Mouse (Mus musculus) liver, embryonic 15.5 days (tissue): ENCODE data around the gene Brf1. TPM values are rescaled to one million over a fixed set of nuclear protein-coding genes. Genes with fewer than 3 reads are reported as not detected.

ENCODE experiments used
- ATAC-seq: fragments of 200-750 bp; cut with Nextera tagmentation; 2 replicates; pipeline ENCODE4 v1.8.0; 2017; ENCODE audit warnings: moderate number of reproducible peaks, mild to moderate bottlenecking, moderate library complexity; ENCODE audit not compliant: insufficient read depth
- H3K27ac ChIP-seq: fragments of 300-500 bp; sonication (generic); replicated peaks from 2 replicates; pipeline ENCODE4 v1.5.1; 2015; ENCODE audit warnings: mild to moderate bottlenecking, inconsistent platforms
- H3K27me3 ChIP-seq: fragments of 300-500 bp; sonication (generic); 2 replicates; pipeline ENCODE4 v1.6.1; 2015; ENCODE audit warnings: mild to moderate bottlenecking, inconsistent platforms
- H3K36me3 ChIP-seq: fragments of 300-500 bp; sonication (generic); replicated peaks from 2 replicates; pipeline ENCODE4 v1.6.1; 2015; ENCODE audit warnings: moderate library complexity, mild to moderate bottlenecking, inconsistent platforms
- H3K4me1 ChIP-seq: fragments of 300-500 bp; sonication (generic); replicated peaks from 2 replicates; pipeline ENCODE4 v1.6.1; 2015; ENCODE audit warnings: inconsistent platforms
- H3K4me2 ChIP-seq: fragments of 300-500 bp; sonication (generic); 2 replicates; pipeline ENCODE4 v1.6.1; 2015; ENCODE audit warnings: moderate library complexity, mild to moderate bottlenecking, inconsistent platforms
- H3K4me3 ChIP-seq: fragments of 300-500 bp; sonication (generic); replicated peaks from 2 replicates; pipeline ENCODE4 v1.5.1; 2015; ENCODE audit warnings: mild to moderate bottlenecking, inconsistent platforms
- H3K9ac ChIP-seq: fragments of 300-500 bp; sonication (generic); 2 replicates; pipeline ENCODE4 v1.6.1; 2015; ENCODE audit warnings: moderate library complexity, mild to moderate bottlenecking, inconsistent platforms
- H3K9me3 ChIP-seq: fragments of 300-500 bp; sonication (generic); replicated peaks from 2 replicates; pipeline ENCODE4 v1.6.1; 2016; ENCODE audit warnings: inconsistent platforms
- WGBS: fragments of 180-500 bp; shearing (Covaris S2); methylation state at CpG from one replicate; pipeline ENCODE4 v1.1.7; 2015; ENCODE audit warnings: mixed read lengths; ENCODE audit not compliant: insufficient replicate concordance; 5-methylcytosine and 5-hydroxymethylcytosine counted together
- polyA plus RNA-seq: library from polyadenylated mRNA; unstranded; fragments of >200 nt; fragmentation: Nextera tagmentation; extraction: Ambion mirVana; gene quantifications from 2 replicates; pipeline ENCODE4 v1.2.1, GENCODE M21; 2015

The Brf1 gene
- polyA plus RNA-seq, 1 experiment from 2014 or later = 26.3 TPM

DNA sequence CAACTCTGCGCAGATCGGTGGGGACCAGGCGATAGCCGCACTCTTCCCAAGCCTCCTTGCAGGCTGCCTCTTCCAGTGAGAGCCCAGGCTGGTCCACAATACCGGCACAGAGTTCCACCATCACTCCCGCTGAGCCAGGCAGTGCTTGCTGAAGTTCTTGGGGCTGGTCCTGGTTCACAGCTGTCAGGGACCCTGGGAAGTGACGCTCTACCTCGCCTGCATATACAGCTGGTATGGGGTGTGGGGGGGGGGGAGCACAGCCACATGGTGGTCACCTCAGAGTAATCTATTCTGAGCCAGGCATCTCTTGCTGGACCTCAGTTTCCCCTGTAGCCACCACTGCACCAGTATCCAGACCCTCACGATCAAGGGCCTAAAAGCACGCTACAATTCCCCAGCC is 62.1 kb downstream of the Brf1 start:
- Histone ChIP-seq H3K9ac (no peak overlapping the region), H3K27me3 (0 out of 2 replicates have a peak, but pooled peaks cover 6% of the 10 kb centered on the region), H3K27ac (no peak overlapping the region), H3K4me2 (no peak overlapping the region), H3K4me1 (peaks cover 20% of the 10 kb centered on the region), H3K36me3 (no peaks in the 10 kb centered on the region), H3K4me3 (no peak overlapping the region), H3K9me3 (no peaks in the 10 kb centered on the region)
- WGBS = 80% methylated on average over 10 of the region's 10 CpGs
- ATAC-seq = no peak

GRCm38 (mm10) chr12:112937906-112938305 is 62.6 kb downstream of the Brf1 start:
- ATAC-seq = no peak
- no peaks in the 10 kb centered on the region for H3K9me3 ChIP-seq
- H3K27me3 ChIP-seq = peaks cover 10% of the 10 kb centered on the region; the same call in 1 of the 2 replicates
- H3K4me3 ChIP-seq = no peak overlapping the region
- H3K27ac ChIP-seq = no peak overlapping the region
- H3K9ac ChIP-seq = no peak overlapping the region
- H3K4me1 ChIP-seq = peaks cover 20% of the 10 kb centered on the region
- 40% methylated on average over 9 of the region's 9 CpGs for WGBS
- no peak overlapping the region for H3K4me2 ChIP-seq
- no peaks in the 10 kb centered on the region for H3K36me3 ChIP-seq

- Histone ChIP-seq H3K36me3 (no peaks in the 10 kb centered on the region), H3K4me1 (peaks cover 16% of the 10 kb centered on the region), H3K27ac (no peak overlapping the region), H3K4me2 (no peak overlapping the region), H3K27me3 (peaks cover 58% of the 10 kb centered on the region), H3K9me3 (no peaks in the 10 kb centered on the region), H3K9ac (no peak overlapping the region), H3K4me3 (no peak overlapping the region)
- 34% methylated on average over 7 of the region's 7 CpGs for WGBS
- ATAC-seq = no peak
These were observed 67.9 kb downstream of the Brf1 start for GRCm38 (mm10) chr12:112932647-112933046.

GRCm38 (mm10) chr12:112929562-112930352 is 70.7 kb downstream of the Brf1 start, which contains the start of gene Jag2:
Gene Jag2, minus strand, starts transcription at chr12:112929776.
- 1% methylated on average over 77 of the region's 85 CpGs for WGBS
- peaks cover 86% of the 10 kb centered on the region for H3K27me3 ChIP-seq
- no peaks in the 10 kb centered on the region for H3K9me3 ChIP-seq
- H3K36me3 ChIP-seq = no peaks in the 10 kb centered on the region
- H3K4me1 ChIP-seq = peaks cover 16% of the 10 kb centered on the region
- peak; percentile 32 for ATAC-seq
- no peak within 1 kb of the TSS for H3K27ac ChIP-seq
- peak within 1 kb of the TSS; percentile 47 for H3K4me3 ChIP-seq
- H3K4me2 ChIP-seq = peak within 1 kb of the TSS; percentile 67
- no peak within 1 kb of the TSS for H3K9ac ChIP-seq

- no peak overlapping the region for H3K27ac ChIP-seq
- no peaks in the 10 kb centered on the region for H3K9me3 ChIP-seq
- peak overlapping the region; percentile 47 for H3K4me3 ChIP-seq
- H3K9ac ChIP-seq = no peak overlapping the region
- no peak for ATAC-seq
- WGBS = 3% methylated on average over 120 of the region's 124 CpGs
- peaks cover 16% of the 10 kb centered on the region for H3K4me1 ChIP-seq
- peaks cover 88% of the 10 kb centered on the region for H3K27me3 ChIP-seq
- H3K36me3 ChIP-seq = no peaks in the 10 kb centered on the region
- H3K4me2 ChIP-seq = peak overlapping the region; percentile 67
These were observed 71.9 kb downstream of the Brf1 start for GRCm38 (mm10) chr12:112928401-112929241.

- no peak overlapping the region for H3K4me3 ChIP-seq
- peaks cover 16% of the 10 kb centered on the region for H3K4me1 ChIP-seq
- H3K4me2 ChIP-seq = no peak overlapping the region
- H3K9me3 ChIP-seq = no peaks in the 10 kb centered on the region
- no peak for ATAC-seq
- H3K27me3 ChIP-seq = peaks cover 76% of the 10 kb centered on the region
- 76% methylated on average over 14 of the region's 14 CpGs for WGBS
- no peaks in the 10 kb centered on the region for H3K36me3 ChIP-seq
- no peak overlapping the region for H3K27ac ChIP-seq
- no peak overlapping the region for H3K9ac ChIP-seq
These were observed 73.2 kb downstream of the Brf1 start for GRCm38 (mm10) chr12:112927265-112927664.

DNA sequence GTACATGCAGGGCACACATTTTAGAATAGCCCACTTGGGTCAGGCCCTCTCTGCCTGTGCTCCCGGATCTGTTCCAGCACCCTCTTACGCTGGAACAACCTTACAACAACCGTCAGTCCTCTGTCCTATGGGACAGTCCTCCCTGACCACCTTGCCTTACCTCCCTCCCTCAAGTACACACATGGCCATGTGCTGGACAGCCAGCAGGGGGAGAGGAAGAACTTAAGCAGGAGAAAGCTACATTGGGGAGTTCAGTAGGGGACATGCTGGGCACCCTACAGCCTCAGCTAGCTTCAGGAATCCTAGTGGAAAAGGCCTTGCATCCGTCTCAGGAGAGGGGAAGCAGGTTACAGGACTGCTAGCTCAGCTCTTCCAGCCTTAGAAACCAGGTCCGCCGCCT is 74.6 kb downstream of the Brf1 start:
- Histone ChIP-seq H3K9ac (no peak overlapping the region), H3K27ac (no peak overlapping the region), H3K4me3 (no peak overlapping the region), H3K36me3 (no peaks in the 10 kb centered on the region), H3K27me3 (peaks cover 63% of the 10 kb centered on the region), H3K4me1 (peaks cover 16% of the 10 kb centered on the region), H3K9me3 (no peaks in the 10 kb centered on the region), H3K4me2 (no peak overlapping the region)
- ATAC-seq = no peak
- 84% methylated on average over 6 of the region's 6 CpGs for WGBS

GRCm38 (mm10) chr12:112922541-112922940 is 78.0 kb downstream of the Brf1 start:
- 40% methylated on average over 3 of the region's 3 CpGs for WGBS
- H3K4me1 ChIP-seq = no peaks in the 10 kb centered on the region
- no peak for ATAC-seq
- H3K27me3 ChIP-seq = peaks cover 34% of the 10 kb centered on the region
- H3K9me3 ChIP-seq = no peaks in the 10 kb centered on the region
- H3K4me2 ChIP-seq = no peak overlapping the region
- no peak overlapping the region for H3K4me3 ChIP-seq
- no peaks in the 10 kb centered on the region for H3K36me3 ChIP-seq
- H3K9ac ChIP-seq = no peak overlapping the region
- no peak overlapping the region for H3K27ac ChIP-seq

- Histone ChIP-seq H3K4me1 (no peaks in the 10 kb centered on the region), H3K9me3 (no peaks in the 10 kb centered on the region), H3K9ac (no peak overlapping the region), H3K27me3 (peaks cover 24% of the 10 kb centered on the region), H3K4me3 (no peak overlapping the region), H3K36me3 (no peaks in the 10 kb centered on the region), H3K4me2 (no peak overlapping the region), H3K27ac (no peak overlapping the region)
- no peak for ATAC-seq
- 75% methylated on average over 12 of the region's 12 CpGs for WGBS
These were observed 79.0 kb downstream of the Brf1 start for GRCm38 (mm10) chr12:112921518-112921917.

DNA sequence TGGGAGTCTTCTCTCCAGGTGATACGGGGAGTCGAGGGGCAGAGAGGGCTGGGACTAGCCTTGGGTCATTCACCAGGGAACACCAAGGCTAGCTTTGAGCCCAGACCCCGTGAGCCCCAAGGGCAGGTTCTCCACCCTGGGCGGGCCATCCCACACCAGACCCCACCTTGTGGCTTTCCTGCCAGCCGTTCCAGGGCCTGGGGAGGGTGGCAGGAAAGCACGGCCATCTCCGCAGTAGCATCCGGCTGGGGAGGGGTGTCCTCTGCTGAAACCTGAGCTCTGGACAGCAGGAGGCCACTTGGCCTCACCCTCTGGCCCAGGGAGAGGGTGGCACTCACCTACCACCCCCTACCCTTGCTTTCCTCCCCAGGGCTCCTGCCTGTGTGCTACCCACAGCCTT is 82.6 kb downstream of the Brf1 start:
- Histone ChIP-seq H3K27me3 (0 out of 2 replicates have a peak, but pooled peaks cover 5% of the 10 kb centered on the region), H3K9ac (no peak overlapping the region), H3K9me3 (no peaks in the 10 kb centered on the region), H3K4me2 (no peak overlapping the region), H3K4me3 (no peak overlapping the region), H3K36me3 (no peaks in the 10 kb centered on the region), H3K27ac (no peak overlapping the region), H3K4me1 (no peaks in the 10 kb centered on the region)
- ATAC-seq = no peak
- WGBS = 15% methylated on average over 8 of the region's 8 CpGs

DNA sequence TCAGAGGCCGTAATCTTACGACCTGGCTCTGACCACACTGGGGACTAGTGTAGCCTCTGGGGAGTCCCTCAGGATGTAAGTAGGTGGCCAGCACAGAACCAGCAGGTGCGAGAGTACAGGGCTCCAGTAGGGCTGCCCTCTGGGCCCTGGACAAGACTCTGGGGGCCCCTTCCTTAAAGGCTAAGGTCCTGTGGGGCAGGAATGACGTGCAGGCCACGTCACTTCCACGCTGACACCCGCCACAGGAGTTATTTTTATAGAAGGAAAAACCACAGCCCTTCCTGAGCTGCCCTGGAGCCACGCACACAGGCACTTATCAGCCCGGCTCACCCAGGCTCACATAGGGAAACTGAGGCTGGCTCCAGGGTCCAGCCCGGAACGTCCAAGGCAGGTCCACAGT is 83.0 kb downstream of the Brf1 start:
- H3K9me3 ChIP-seq = no peaks in the 10 kb centered on the region
- 0 out of 2 replicates have a peak, but pooled peaks cover 5% of the 10 kb centered on the region for H3K27me3 ChIP-seq
- no peak overlapping the region for H3K4me2 ChIP-seq
- ATAC-seq = no peak
- H3K4me3 ChIP-seq = no peak overlapping the region
- H3K36me3 ChIP-seq = no peaks in the 10 kb centered on the region
- WGBS = 22% methylated on average over 11 of the region's 11 CpGs
- no peaks in the 10 kb centered on the region for H3K4me1 ChIP-seq
- H3K27ac ChIP-seq = no peak overlapping the region
- H3K9ac ChIP-seq = no peak overlapping the region
